Mouse (Mus musculus) thymus, adult 2 months (tissue): Measurements from ENCODE around the gene Chaf1b.

Experiments used
- CTCF ChIP-seq: fragments of 200-500 bp; IDR thresholded peaks from 2 replicates; pipeline ENCODE4 v1.5.1; 2012; ENCODE audit warnings: mild to moderate bottlenecking, control low read depth, low read length, moderate library complexity, borderline replicate concordance; ENCODE audit not compliant: control insufficient read depth, poor library complexity, insufficient read depth; ENCODE audit errors: extremely low read depth
- POLR2A ChIP-seq: fragments of 200-500 bp; IDR thresholded peaks from 2 replicates; pipeline ENCODE4 v1.6.1; 2012; ENCODE audit warnings: mild to moderate bottlenecking, low read length, control low read depth, moderate library complexity; ENCODE audit not compliant: control insufficient read depth, poor library complexity, insufficient read depth; ENCODE audit errors: extremely low read depth

DNA sequence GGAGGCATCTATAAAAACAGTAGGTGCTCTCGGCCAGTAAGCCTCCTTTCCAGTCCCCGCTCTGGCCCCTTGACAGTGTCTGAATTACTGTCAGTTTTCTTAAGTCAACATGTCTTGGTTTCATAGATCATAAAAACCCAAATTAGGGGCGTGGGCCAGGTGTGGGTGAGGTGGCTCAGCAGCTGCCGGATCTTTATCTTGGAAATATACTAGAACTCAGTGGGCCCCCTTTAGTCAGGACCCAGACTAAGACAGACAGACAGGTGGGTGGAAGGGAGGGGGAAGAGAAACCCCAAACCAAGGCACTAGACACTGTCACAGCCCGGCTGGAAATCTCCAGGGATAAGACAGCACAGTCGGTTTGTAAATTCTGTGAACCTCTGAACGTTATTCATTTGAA, 40.1 kb downstream of the Chaf1b start:
- TF ChIP-seq POLR2A (no peak), CTCF (no peak)
